Mouse (Mus musculus): Measurements from ENCODE around the gene Gm28171. TPM values are rescaled to one million over a fixed set of nuclear protein-coding genes. Genes with fewer than 3 reads are reported as not detected.

Gm28171 gene
- not detected for polyA plus RNA-seq (2014; fragmentation: Illumina TruSeq; extraction: RNeasy Lipid Tissue Mini Kit (QIAGEN cat#74804))

DNA sequence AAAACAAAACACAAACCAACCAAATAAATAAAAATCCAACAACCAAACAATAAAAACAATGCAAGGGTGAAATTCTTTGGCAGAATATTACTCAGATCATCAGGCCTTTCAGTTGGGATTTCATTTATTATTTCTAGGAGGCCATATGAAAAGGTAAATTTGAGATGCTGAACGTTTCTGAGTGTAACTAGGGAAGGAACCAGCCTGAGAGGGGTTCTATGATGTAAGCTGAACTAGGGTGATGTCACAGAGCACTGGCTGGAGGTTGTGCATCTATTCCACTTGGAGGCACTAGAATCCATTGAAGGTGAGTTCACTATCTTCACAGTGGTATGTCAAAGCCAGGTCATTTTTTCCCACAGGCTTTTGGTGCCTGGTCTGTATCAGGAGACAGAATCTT lies at the start of gene Gm28171:
TSS of gene Gm28171 (plus strand) at position 301 of the 400 bp plus-strand sequence.

Other genes starting within 250 kb of the Gm28171 start
- gene Gm21854, start 136.4 kb upstream of the Gm28171 start, polyA plus RNA-seq (2014; fragmentation: Illumina TruSeq; extraction: RNeasy Lipid Tissue Mini Kit (QIAGEN cat#74804)) = not detected
- not detected for gene Gm20914, start 67.4 kb upstream of the Gm28171 start, polyA plus RNA-seq (2014; fragmentation: Illumina TruSeq; extraction: RNeasy Lipid Tissue Mini Kit (QIAGEN cat#74804))
- not detected for gene Gm21778, start 149.1 kb downstream of the Gm28171 start, polyA plus RNA-seq (2014; fragmentation: Illumina TruSeq; extraction: RNeasy Lipid Tissue Mini Kit (QIAGEN cat#74804))